Mouse (Mus musculus): Measurements from ENCODE around the gene Usp47. TPM values are rescaled to one million over a fixed set of nuclear protein-coding genes. Genes with fewer than 3 reads are reported as not detected.

The Usp47 gene
- polyA plus RNA-seq, 1 experiment from 2014 or later: 23.7 TPM

DNA sequence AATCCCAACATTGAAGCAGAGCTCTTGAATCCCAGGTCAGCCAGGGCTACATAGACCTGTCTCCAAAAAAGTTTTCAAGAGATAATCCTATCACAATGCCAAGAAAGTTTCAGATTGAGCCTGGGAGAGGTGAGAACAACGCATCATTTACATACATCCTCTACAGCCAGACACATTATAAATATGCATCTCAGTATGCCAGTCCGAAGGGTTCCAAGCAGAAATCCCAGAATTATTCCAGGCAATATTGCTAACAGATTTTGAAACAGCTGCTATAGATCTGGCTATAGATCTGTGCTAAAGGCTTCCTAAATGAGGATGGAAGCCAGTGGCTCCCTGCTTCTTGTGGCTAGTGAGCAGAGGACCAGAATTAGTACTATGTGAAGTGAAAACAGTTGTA is 77.6 kb downstream of the Usp47 start:
- TF ChIP-seq EP300 (optimal IDR thresholded peaks at IDR 0.05) (no peak), CTCF (IDR thresholded peaks at IDR 0.05; ENCODE audit: low read depth) (no peak)
- peaks cover 19% of the 10 kb centered on the region for H3K36me3 ChIP-seq (ENCODE audit: control insufficient read depth, insufficient read depth, low read length)
- no peaks in the 10 kb centered on the region for H3K27me3 ChIP-seq (ENCODE audit: control insufficient read depth, insufficient read depth, low read length)

DNA sequence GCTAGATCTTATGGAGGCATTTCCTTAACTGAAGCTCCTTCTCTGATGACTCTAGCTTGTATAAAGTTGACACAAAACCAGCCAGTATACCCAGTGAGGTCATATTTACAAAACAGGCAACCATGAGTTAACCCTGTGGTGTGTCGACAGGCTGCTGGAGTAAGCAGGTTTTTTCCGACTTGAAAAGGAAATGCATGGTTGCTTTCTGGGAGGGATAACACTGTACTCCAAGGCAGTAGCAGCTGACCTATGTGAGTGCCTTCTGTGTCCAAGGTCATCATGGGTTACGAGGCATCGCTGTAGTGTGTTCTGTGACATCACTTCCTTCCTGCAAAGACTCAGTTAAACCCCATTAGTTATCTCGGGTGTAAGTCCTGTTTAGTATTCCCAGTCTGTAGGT is 79.6 kb downstream of the Usp47 start:
- no peak overlapping the region for H3K4me2 ChIP-seq (replicated peaks; ENCODE audit: low read depth)
- no peaks in the 10 kb centered on the region for H3K9me3 ChIP-seq (ENCODE audit: control insufficient read depth, low read length)
- peaks cover 24% of the 10 kb centered on the region for H3K36me3 ChIP-seq (ENCODE audit: control insufficient read depth, insufficient read depth, low read length)
- no peak for TF ChIP-seq CTCF (IDR thresholded peaks at IDR 0.05; ENCODE audit: low read depth)
- no peak for TF ChIP-seq EP300 (optimal IDR thresholded peaks at IDR 0.05)
- ATAC-seq (ENCODE audit: low FRiP score, low TSS enrichment) (peak; percentile 90), DNase-seq (ENCODE audit: low spot score) (no peak)
- no peak overlapping the region for H3K9ac ChIP-seq (ENCODE audit: low read length)
- H3K4me3 ChIP-seq (ENCODE audit: low read depth, low read length): no peak overlapping the region
- no peaks in the 10 kb centered on the region for H3K4me1 ChIP-seq (replicated peaks; ENCODE audit: control insufficient read depth, insufficient read depth)
- WGBS: 57% methylated on average over 5 of the region's 5 CpGs
- no peaks in the 10 kb centered on the region for H3K27me3 ChIP-seq (ENCODE audit: control insufficient read depth, insufficient read depth, low read length)
- 0 out of 2 replicates have a peak overlapping the region, but pooled peaks have one; percentile 30 for H3K27ac ChIP-seq (replicated peaks)

More for the DNA sequence above, 77.6 kb downstream of the Usp47 start:
- DNase-seq (ENCODE audit: low spot score): no peak
- H3K4me2 ChIP-seq (replicated peaks; ENCODE audit: low read depth): no peak overlapping the region
- no peak overlapping the region for H3K4me3 ChIP-seq (ENCODE audit: low read depth, low read length)
- H3K4me1 ChIP-seq (replicated peaks; ENCODE audit: control insufficient read depth, insufficient read depth): no peaks in the 10 kb centered on the region
- 92% methylated on average over 2 of the region's 2 CpGs for WGBS
- H3K27ac ChIP-seq (replicated peaks): no peak overlapping the region
- no peaks in the 10 kb centered on the region for H3K9me3 ChIP-seq (ENCODE audit: control insufficient read depth, low read length)
- no peak overlapping the region for H3K9ac ChIP-seq (ENCODE audit: low read length)
- no peak for ATAC-seq (ENCODE audit: low FRiP score, low TSS enrichment)

DNA sequence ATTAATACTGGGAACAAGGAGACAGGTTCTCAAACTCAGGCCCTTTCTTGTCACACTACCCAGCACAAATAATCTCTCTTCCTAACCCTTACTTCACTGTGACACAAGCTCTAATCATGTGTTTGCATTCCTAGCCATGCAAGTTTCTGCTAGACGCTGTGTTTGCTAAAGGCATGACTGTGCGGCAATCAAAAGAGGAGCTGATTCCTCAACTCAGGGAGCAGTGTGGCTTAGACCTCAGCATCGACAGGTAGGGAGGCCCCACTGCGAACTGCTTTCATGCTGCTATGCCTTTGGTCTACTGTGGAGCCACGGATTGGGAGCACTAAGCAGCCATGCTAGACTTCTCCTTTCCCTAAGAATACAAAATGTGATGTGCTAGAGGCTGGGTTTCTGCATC is 80.5 kb downstream of the Usp47 start:
- Histone ChIP-seq H3K27ac (replicated peaks) (no peak overlapping the region; the same call in 1 of the 2 replicates), H3K9me3 (ENCODE audit: control insufficient read depth, low read length) (no peaks in the 10 kb centered on the region), H3K27me3 (ENCODE audit: control insufficient read depth, insufficient read depth, low read length) (no peaks in the 10 kb centered on the region), H3K4me1 (replicated peaks; ENCODE audit: control insufficient read depth, insufficient read depth) (no peaks in the 10 kb centered on the region), H3K4me3 (ENCODE audit: low read depth, low read length) (no peak overlapping the region), H3K36me3 (ENCODE audit: control insufficient read depth, insufficient read depth, low read length) (peaks cover 26% of the 10 kb centered on the region), H3K4me2 (replicated peaks; ENCODE audit: low read depth) (no peak overlapping the region), H3K9ac (ENCODE audit: low read length) (no peak overlapping the region)
- TF ChIP-seq CTCF (IDR thresholded peaks at IDR 0.05; ENCODE audit: low read depth) (no peak), EP300 (optimal IDR thresholded peaks at IDR 0.05) (no peak)
- peak; percentile 68 for DNase-seq (ENCODE audit: low spot score)
- ATAC-seq (ENCODE audit: low FRiP score, low TSS enrichment): peak; percentile 88
- 62% methylated on average over 5 of the region's 5 CpGs for WGBS

DNA sequence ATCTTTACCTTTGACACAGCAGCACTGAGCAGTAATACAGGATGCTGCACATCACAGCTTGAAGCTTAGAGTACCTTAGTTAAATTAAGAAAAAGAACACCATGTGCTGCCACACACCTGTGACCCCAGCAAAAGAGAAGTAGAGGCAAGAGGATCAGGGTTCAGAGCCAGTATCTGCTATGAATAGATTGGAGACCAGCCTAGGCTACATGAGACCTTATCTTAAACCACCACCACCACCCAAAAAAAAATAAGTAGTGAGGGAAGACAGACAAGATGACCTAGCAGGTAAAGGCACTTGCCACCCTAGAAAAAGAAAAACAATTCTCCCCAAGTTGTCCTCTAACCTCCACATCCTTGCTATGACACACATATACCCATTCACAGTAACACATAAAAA is 85.5 kb downstream of the Usp47 start:
- TF ChIP-seq CTCF (IDR thresholded peaks at IDR 0.05; ENCODE audit: low read depth) (no peak), EP300 (optimal IDR thresholded peaks at IDR 0.05) (no peak)
- no peaks in the 10 kb centered on the region for H3K27me3 ChIP-seq (ENCODE audit: control insufficient read depth, insufficient read depth, low read length)
- no peaks in the 10 kb centered on the region for H3K9me3 ChIP-seq (ENCODE audit: control insufficient read depth, low read length)
- H3K4me2 ChIP-seq (replicated peaks; ENCODE audit: low read depth): no peak overlapping the region
- no peak overlapping the region for H3K4me3 ChIP-seq (ENCODE audit: low read depth, low read length)
- DNase-seq (ENCODE audit: low spot score) (no peak), ATAC-seq (ENCODE audit: low FRiP score, low TSS enrichment) (no peak)
- no peak overlapping the region for H3K9ac ChIP-seq (ENCODE audit: low read length)
- peaks cover 28% of the 10 kb centered on the region for H3K36me3 ChIP-seq (ENCODE audit: control insufficient read depth, insufficient read depth, low read length)
- H3K4me1 ChIP-seq (replicated peaks; ENCODE audit: control insufficient read depth, insufficient read depth): no peaks in the 10 kb centered on the region
- no peak overlapping the region for H3K27ac ChIP-seq (replicated peaks)

DNA sequence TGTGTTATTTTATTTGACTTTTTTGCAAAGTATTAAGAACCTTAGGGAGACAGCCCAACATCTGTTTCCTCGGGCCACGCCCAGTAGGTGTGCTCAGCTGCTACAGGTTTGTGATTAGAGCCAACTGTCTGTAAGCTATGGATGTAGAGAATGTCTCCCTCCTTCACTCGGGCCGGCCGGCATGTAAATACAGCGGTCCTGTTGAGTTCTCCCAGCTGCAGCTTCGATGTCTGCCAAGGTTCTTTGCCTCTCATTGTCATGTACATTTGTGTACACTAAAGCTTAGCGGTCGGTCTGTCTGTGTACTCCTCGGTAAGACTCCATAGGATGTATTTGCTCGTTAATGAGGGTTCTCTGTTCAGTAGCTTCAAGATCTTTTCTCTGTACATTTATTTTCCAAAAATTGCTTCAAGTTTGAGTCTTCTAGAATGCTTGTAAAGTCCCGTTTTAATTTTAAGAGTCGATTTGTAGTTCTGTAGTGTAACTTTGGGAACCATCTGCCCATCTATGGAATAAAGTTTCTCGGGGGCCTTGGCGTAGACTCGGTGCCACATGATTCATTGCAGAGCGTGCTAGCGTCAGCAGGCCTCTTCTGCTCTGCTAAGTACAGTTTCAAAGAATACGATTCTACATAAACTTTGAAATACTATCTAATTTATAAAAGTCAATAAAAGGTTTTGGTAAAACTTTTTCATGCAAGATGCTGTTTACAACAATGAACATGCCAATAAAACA is 87.5 kb downstream of the Usp47 start:
- ATAC-seq (ENCODE audit: low FRiP score, low TSS enrichment): peak; percentile 31; the same call in 1 of the 2 replicates
- Histone ChIP-seq H3K9ac (ENCODE audit: low read length) (no peak overlapping the region), H3K4me2 (replicated peaks; ENCODE audit: low read depth) (no peak overlapping the region), H3K4me3 (ENCODE audit: low read depth, low read length) (no peak overlapping the region), H3K9me3 (ENCODE audit: control insufficient read depth, low read length) (no peaks in the 10 kb centered on the region), H3K27me3 (ENCODE audit: control insufficient read depth, insufficient read depth, low read length) (no peaks in the 10 kb centered on the region), H3K4me1 (replicated peaks; ENCODE audit: control insufficient read depth, insufficient read depth) (no peaks in the 10 kb centered on the region), H3K36me3 (ENCODE audit: control insufficient read depth, insufficient read depth, low read length) (peaks cover 21% of the 10 kb centered on the region), H3K27ac (replicated peaks) (peak overlapping the region; percentile 37)
- WGBS: 41% methylated on average over 19 of the region's 19 CpGs
- TF ChIP-seq CTCF (IDR thresholded peaks at IDR 0.05; ENCODE audit: low read depth): no peak
- TF ChIP-seq EP300 (optimal IDR thresholded peaks at IDR 0.05): no peak
- DNase-seq (ENCODE audit: low spot score): peak; percentile 17

DNA sequence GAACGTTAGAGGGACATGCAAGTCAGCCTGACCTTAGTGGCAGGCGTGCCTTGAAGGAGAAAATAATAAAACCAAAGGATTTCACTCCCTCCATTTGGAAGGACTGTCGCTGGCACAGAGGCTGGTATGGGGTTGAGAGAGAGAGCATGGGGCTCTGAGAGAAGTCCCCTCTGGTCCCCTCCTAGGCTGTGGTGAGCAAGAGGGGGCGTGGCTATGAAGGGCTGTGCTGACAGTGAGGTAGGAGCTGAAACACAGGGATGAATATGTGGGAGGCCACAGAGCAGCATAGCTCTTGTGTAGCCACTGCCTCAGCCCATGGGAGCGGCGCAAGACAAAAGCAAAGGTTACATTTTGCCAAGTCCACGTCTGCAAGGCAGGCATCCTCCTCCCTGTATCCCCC is 94.2 kb downstream of the Usp47 start:
- Histone ChIP-seq H3K4me2 (replicated peaks; ENCODE audit: low read depth) (no peak overlapping the region), H3K9ac (ENCODE audit: low read length) (no peak overlapping the region), H3K36me3 (ENCODE audit: control insufficient read depth, insufficient read depth, low read length) (no peaks in the 10 kb centered on the region), H3K9me3 (ENCODE audit: control insufficient read depth, low read length) (no peaks in the 10 kb centered on the region), H3K27ac (replicated peaks) (no peak overlapping the region), H3K4me3 (ENCODE audit: low read depth, low read length) (no peak overlapping the region), H3K4me1 (replicated peaks; ENCODE audit: control insufficient read depth, insufficient read depth) (no peaks in the 10 kb centered on the region), H3K27me3 (ENCODE audit: control insufficient read depth, insufficient read depth, low read length) (no peaks in the 10 kb centered on the region)
- WGBS: 86% methylated on average over 7 of the region's 7 CpGs
- no peak for TF ChIP-seq CTCF (IDR thresholded peaks at IDR 0.05; ENCODE audit: low read depth)
- no peak for TF ChIP-seq EP300 (optimal IDR thresholded peaks at IDR 0.05)
- no peak for ATAC-seq (ENCODE audit: low FRiP score, low TSS enrichment)
- DNase-seq (ENCODE audit: low spot score): no peak

Measured in stomach, postnatal 0 days (tissue).